17 mouse cellular contexts compared by ENCODE assay signal in the genomic region with DNA sequence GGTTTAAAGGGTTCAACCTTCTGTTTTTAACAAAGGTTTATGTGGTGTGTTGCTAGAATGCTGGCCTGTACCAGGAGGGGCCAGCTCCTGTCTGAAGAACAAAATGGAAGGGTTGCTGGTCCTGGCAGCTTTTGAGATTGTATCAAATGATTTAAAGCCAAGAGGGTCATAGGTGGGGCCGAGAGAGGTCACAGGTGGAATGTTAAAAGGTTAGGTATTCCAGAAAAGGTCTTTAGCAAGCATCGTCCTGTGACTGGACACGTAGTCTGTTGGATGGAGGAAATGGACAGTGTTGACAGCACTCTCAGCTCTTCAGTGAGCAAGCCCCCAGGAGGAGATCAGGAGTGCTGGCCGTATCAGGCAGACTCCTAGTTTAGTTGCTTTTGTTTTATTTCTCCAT.
A peak's percentile ranks its signal among the peaks of the same experiment; 100 is the strongest.
DNase-seq lines count a peak whose midpoint lies in the region; ATAC-seq and TF ChIP-seq lines count a peak whose summit lies in the region.
"Had no signal": no experiment of that assay in that cellular context is flagged by ENCODE, and none has a peak within 500 bp of the region (broad histone marks: within the 10 kb centered on the region; RNA-seq: fewer than 3 reads in every experiment).

No protein-coding gene starts in this region.

- TF ChIP-seq EP300 in stomach, postnatal 0 days (optimal IDR thresholded peaks at IDR 0.05), result no peak

- no peak for TF ChIP-seq CTCF in midbrain, postnatal 0 days (IDR thresholded peaks at IDR 0.05)
- TF ChIP-seq CTCF in stomach, postnatal 0 days (IDR thresholded peaks at IDR 0.05; ENCODE audit: low read depth), result no peak

- H3K4me3 ChIP-seq in kidney, embryonic 15.5 days (replicated peaks), result no peak overlapping the region
- no peak overlapping the region for H3K4me3 ChIP-seq in midbrain, postnatal 0 days (ENCODE audit: low read depth, low read length)
- no peak overlapping the region for H3K4me3 ChIP-seq in midbrain, embryonic 15.5 days
- no peak overlapping the region for H3K4me3 ChIP-seq in liver, embryonic 11.5 days (ENCODE audit: low read depth, low read length)
- no peak overlapping the region for H3K4me3 ChIP-seq in stomach, postnatal 0 days (ENCODE audit: low read depth, low read length)
- H3K4me3 ChIP-seq: embryonic facial prominence, embryonic 15.5 days; forebrain, embryonic 15.5 days; heart, embryonic 12.5 days had no signal

- no peaks in the 10 kb centered on the region for H3K27me3 ChIP-seq in kidney, embryonic 15.5 days
- no peaks in the 10 kb centered on the region for H3K27me3 ChIP-seq in midbrain, postnatal 0 days (ENCODE audit: insufficient read depth, low read length)
- H3K27me3 ChIP-seq in midbrain, embryonic 15.5 days (replicated peaks), result no peaks in the 10 kb centered on the region
- H3K27me3 ChIP-seq in liver, embryonic 11.5 days (replicated peaks; ENCODE audit: control insufficient read depth, insufficient read depth, low read length), result no peaks in the 10 kb centered on the region
- H3K27me3 ChIP-seq in stomach, postnatal 0 days (ENCODE audit: control insufficient read depth, insufficient read depth, low read length), result no peaks in the 10 kb centered on the region
- H3K27me3 ChIP-seq: embryonic facial prominence, embryonic 15.5 days; forebrain, embryonic 15.5 days; heart, embryonic 12.5 days had no signal

- no peak for DNase-seq in kidney, postnatal 36 days
- no peak for DNase-seq in midbrain, postnatal 0 days (ENCODE audit: low spot score)
- no peak for DNase-seq in liver, embryonic 11.5 days (ENCODE audit: low spot score)
- no peak for DNase-seq in stomach, postnatal 0 days (ENCODE audit: low spot score)
- DNase-seq in frontal cortex, postnatal 36 days (ENCODE audit: low spot score in 2 of 2), result no peak
- DNase-seq in layer of hippocampus, postnatal 36 days, result no peak
- DNase-seq: cerebellum, postnatal 14 days; gastrocnemius, postnatal 25 days; thymus, postnatal 4 days had no signal

- H3K9me3 ChIP-seq in kidney, embryonic 15.5 days (replicated peaks), result no peaks in the 10 kb centered on the region
- no peaks in the 10 kb centered on the region for H3K9me3 ChIP-seq in midbrain, postnatal 0 days (ENCODE audit: low read length)
- H3K9me3 ChIP-seq in midbrain, embryonic 15.5 days, result no peaks in the 10 kb centered on the region
- no peaks in the 10 kb centered on the region for H3K9me3 ChIP-seq in liver, embryonic 11.5 days (ENCODE audit: control insufficient read depth, low read length)
- H3K9me3 ChIP-seq in stomach, postnatal 0 days (ENCODE audit: control insufficient read depth, low read length), result no peaks in the 10 kb centered on the region
- H3K9me3 ChIP-seq: embryonic facial prominence, embryonic 15.5 days; forebrain, embryonic 15.5 days; heart, embryonic 12.5 days had no signal

- ATAC-seq in kidney, embryonic 15.5 days (replicated peaks; ENCODE audit: low FRiP score), result no peak; the same call in 1 of the 2 replicates
- ATAC-seq in midbrain, postnatal 0 days (ENCODE audit: low FRiP score), result no peak
- no peak for ATAC-seq in midbrain, embryonic 15.5 days (replicated peaks)
- no peak for ATAC-seq in liver, embryonic 11.5 days (replicated peaks; ENCODE audit: low FRiP score)
- no peak for ATAC-seq in stomach, postnatal 0 days (ENCODE audit: low FRiP score, low TSS enrichment)
- ATAC-seq: forebrain, embryonic 15.5 days had no signal

- no peaks in the 10 kb centered on the region for H3K36me3 ChIP-seq in kidney, embryonic 15.5 days
- H3K36me3 ChIP-seq in midbrain, postnatal 0 days (ENCODE audit: insufficient read depth, low read length), result no peaks in the 10 kb centered on the region
- no peaks in the 10 kb centered on the region for H3K36me3 ChIP-seq in midbrain, embryonic 15.5 days (replicated peaks)
- H3K36me3 ChIP-seq in liver, embryonic 11.5 days (ENCODE audit: control insufficient read depth, insufficient read depth, low read length), result peaks cover 4% of the 10 kb centered on the region; the same call in 1 of the 2 replicates
- H3K36me3 ChIP-seq in stomach, postnatal 0 days (ENCODE audit: control insufficient read depth, insufficient read depth, low read length), result no peaks in the 10 kb centered on the region
- H3K36me3 ChIP-seq: embryonic facial prominence, embryonic 15.5 days; forebrain, embryonic 15.5 days; heart, embryonic 12.5 days had no signal

- peaks cover 46% of the 10 kb centered on the region for H3K4me1 ChIP-seq in kidney, embryonic 15.5 days
- no peaks in the 10 kb centered on the region for H3K4me1 ChIP-seq in midbrain, postnatal 0 days (ENCODE audit: insufficient read depth, low read length)
- H3K4me1 ChIP-seq in midbrain, embryonic 15.5 days, result peaks cover 10% of the 10 kb centered on the region
- peaks cover 55% of the 10 kb centered on the region for H3K4me1 ChIP-seq in liver, embryonic 11.5 days (replicated peaks; ENCODE audit: control insufficient read depth, insufficient read depth, low read length)
- H3K4me1 ChIP-seq in stomach, postnatal 0 days (replicated peaks; ENCODE audit: control insufficient read depth, insufficient read depth), result no peaks in the 10 kb centered on the region

- WGBS in kidney, embryonic 15.5 days, result 21% methylated on average over 4 of the region's 4 CpGs
- WGBS in midbrain, postnatal 0 days, result 94% methylated on average over 4 of the region's 4 CpGs
- WGBS in midbrain, embryonic 15.5 days, result 89% methylated on average over 4 of the region's 4 CpGs
- 60% methylated on average over 4 of the region's 4 CpGs for WGBS in liver, embryonic 11.5 days
- 44% methylated on average over 4 of the region's 4 CpGs for WGBS in stomach, postnatal 0 days

- peak overlapping the region; percentile 43 for H3K4me2 ChIP-seq in kidney, embryonic 15.5 days
- no peak overlapping the region for H3K4me2 ChIP-seq in midbrain, postnatal 0 days (ENCODE audit: low read depth, low read length, poor library complexity, severe bottlenecking)
- no peak overlapping the region for H3K4me2 ChIP-seq in midbrain, embryonic 15.5 days
- no peak overlapping the region for H3K4me2 ChIP-seq in liver, embryonic 11.5 days
- no peak overlapping the region for H3K4me2 ChIP-seq in stomach, postnatal 0 days (replicated peaks; ENCODE audit: low read depth)
- H3K4me2 ChIP-seq: embryonic facial prominence, embryonic 15.5 days; forebrain, embryonic 15.5 days; hindbrain, embryonic 14.5 days; midbrain, embryonic 11.5 days had no signal

- peak overlapping the region; percentile 85 for H3K27ac ChIP-seq in kidney, embryonic 15.5 days
- H3K27ac ChIP-seq in midbrain, postnatal 0 days (ENCODE audit: low read depth, low read length), result 0 out of 2 replicates have a peak overlapping the region, but pooled peaks have one; percentile 12
- H3K27ac ChIP-seq in midbrain, embryonic 15.5 days, result no peak overlapping the region
- peak overlapping the region; percentile 15 for H3K27ac ChIP-seq in liver, embryonic 11.5 days (ENCODE audit: low read depth, low read length)
- H3K27ac ChIP-seq in stomach, postnatal 0 days (replicated peaks), result peak overlapping the region; percentile 40; the same call in 1 of the 2 replicates
- H3K27ac ChIP-seq: forebrain, embryonic 15.5 days; hindbrain, embryonic 14.5 days; liver, embryonic 14.5 days had no signal

- no peak overlapping the region for H3K9ac ChIP-seq in kidney, embryonic 15.5 days
- H3K9ac ChIP-seq in midbrain, postnatal 0 days (replicated peaks; ENCODE audit: low read length, poor library complexity, severe bottlenecking), result no peak overlapping the region
- no peak overlapping the region for H3K9ac ChIP-seq in midbrain, embryonic 15.5 days
- H3K9ac ChIP-seq in liver, embryonic 11.5 days (ENCODE audit: low read depth, low read length), result no peak overlapping the region
- H3K9ac ChIP-seq in stomach, postnatal 0 days (ENCODE audit: low read length), result no peak overlapping the region
- H3K9ac ChIP-seq: embryonic facial prominence, embryonic 15.5 days; forebrain, embryonic 15.5 days; heart, embryonic 12.5 days; hindbrain, embryonic 14.5 days; liver, embryonic 14.5 days had no signal
